Mouse (Mus musculus) intestine, embryonic 16.5 days (tissue): ENCODE data around the gene Glycam1. TPM values are rescaled to one million over a fixed set of nuclear protein-coding genes. Genes with fewer than 3 reads are reported as not detected.

ENCODE experiments used
- polyA plus RNA-seq: library from polyadenylated mRNA; unstranded; fragments of >200 nt; fragmentation: Nextera tagmentation; extraction: Ambion mirVana; gene quantifications from 2 replicates; pipeline ENCODE4 v1.2.1, GENCODE M21; 2015

Glycam1 gene
- polyA plus RNA-seq, 1 experiment from 2014 or later = not detected

Other genes with a start within 250 kb of the Glycam1 start
- 3.6 and 4.1 TPM in 2 replicates for gene Zfp385a, start 225.0 kb downstream of the Glycam1 start, polyA plus RNA-seq
- 40.3 and 43.0 TPM in 2 replicates for gene Itga5, start 198.3 kb downstream of the Glycam1 start, polyA plus RNA-seq
- gene Gtsf1, start 134.6 kb downstream of the Glycam1 start, polyA plus RNA-seq = not detected in 2 replicates
- gene Gtsf2, start 116.6 kb downstream of the Glycam1 start, polyA plus RNA-seq = not detected in 2 replicates
- 3.7 and 3.8 TPM in 2 replicates for gene Nckap1l, start 111.3 kb downstream of the Glycam1 start, polyA plus RNA-seq
- gene Pde1b, start 62.0 kb downstream of the Glycam1 start, polyA plus RNA-seq = 5.1 and 5.8 TPM in 2 replicates
- 7.5 and 8.4 TPM in 2 replicates for gene Ppp1r1a, start 27.1 kb downstream of the Glycam1 start, polyA plus RNA-seq
- gene Mucl1, start 190.4 kb upstream of the Glycam1 start, polyA plus RNA-seq = not detected in 2 replicates